Mouse (Mus musculus) midbrain, embryonic 11.5 days (tissue): ENCODE data around the gene Slc25a35. TPM values are rescaled to one million over a fixed set of nuclear protein-coding genes. Genes with fewer than 3 reads are reported as not detected.

Experiments used
- ATAC-seq: fragments of 200-750 bp; cut with Nextera tagmentation; 2 replicates; pipeline ENCODE4 v1.8.0; 2017; ENCODE audit warnings: moderate TSS enrichment, moderate library complexity; ENCODE audit not compliant: low FRiP score
- DNase-seq: peaks from one replicate; pipeline ENCODE4 v3.0.0; 2015; ENCODE audit warnings: low spot score; ENCODE audit errors: missing footprints
- H3K27ac ChIP-seq: fragments of 300-500 bp; sonication (generic); 2 replicates; pipeline ENCODE4 v1.5.1; 2014; ENCODE audit warnings: low read depth, low read length
- H3K27me3 ChIP-seq: fragments of 300-500 bp; sonication (generic); 2 replicates; pipeline ENCODE4 v1.6.1; 2014; ENCODE audit warnings: mild to moderate bottlenecking, low read length, moderate library complexity, mixed read lengths; ENCODE audit not compliant: control insufficient read depth, insufficient read depth
- H3K36me3 ChIP-seq: fragments of 300-500 bp; sonication (generic); 2 replicates; pipeline ENCODE4 v1.6.1; 2014; ENCODE audit warnings: mild to moderate bottlenecking, low read length, moderate library complexity, mixed read lengths; ENCODE audit not compliant: control insufficient read depth, insufficient read depth
- H3K4me1 ChIP-seq: fragments of 300-500 bp; sonication (generic); 2 replicates; pipeline ENCODE4 v1.6.1; 2014; ENCODE audit warnings: low read length; ENCODE audit not compliant: control insufficient read depth, insufficient read depth
- H3K4me2 ChIP-seq: fragments of 300-500 bp; sonication (generic); 2 replicates; pipeline ENCODE4 v1.6.1; 2014; ENCODE audit warnings: mild to moderate bottlenecking, moderate library complexity
- H3K4me3 ChIP-seq: fragments of 300-500 bp; sonication (generic); 2 replicates; pipeline ENCODE4 v1.5.1; 2014; ENCODE audit warnings: low read depth, low read length
- H3K9ac ChIP-seq: fragments of 300-500 bp; sonication (generic); 2 replicates; pipeline ENCODE4 v1.6.1; 2014; ENCODE audit warnings: low read length
- H3K9me3 ChIP-seq: fragments of 300-500 bp; sonication (generic); 2 replicates; pipeline ENCODE4 v1.6.1; 2016; ENCODE audit warnings: low read length; ENCODE audit not compliant: control insufficient read depth
- microRNA-seq: library from miRNA; unstranded; fragments of <30 nt; microRNA quantifications from one replicate; pipeline ENCODE4, GENCODE M21; 2017
- polyA plus RNA-seq: library from polyadenylated mRNA; unstranded; fragments of >200 nt; fragmentation: Nextera tagmentation; extraction: Ambion mirVana; gene quantifications from 2 replicates; pipeline ENCODE4 v1.2.1, GENCODE M21; 2014

Slc25a35 gene
- polyA plus RNA-seq, 1 experiment from 2014 or later: 1.2 TPM

DNA sequence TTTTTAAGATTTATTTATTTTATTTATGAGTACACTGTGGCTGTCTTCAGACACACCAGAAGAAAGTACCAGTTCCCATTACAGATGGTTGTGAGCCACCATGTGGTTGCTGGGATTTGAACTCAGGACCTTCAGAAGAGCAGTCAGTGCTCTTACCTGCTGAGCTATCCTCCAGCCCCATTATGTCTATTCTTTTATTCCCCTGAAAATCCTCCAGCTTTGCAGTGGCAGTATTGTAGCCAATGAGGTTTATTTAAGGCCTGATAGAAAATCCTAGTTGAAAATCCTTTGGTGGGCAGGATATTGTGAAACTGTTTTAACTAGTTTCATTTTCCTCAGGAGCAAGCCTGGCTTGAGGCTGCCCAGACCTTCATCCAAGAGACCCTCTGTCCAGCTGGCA lies 52.8 kb downstream of the Slc25a35 start:
- no peak overlapping the region for H3K27ac ChIP-seq
- DNase-seq (no peak), ATAC-seq (no peak)
- peaks cover 17% of the 10 kb centered on the region for H3K36me3 ChIP-seq
- no peaks in the 10 kb centered on the region for H3K27me3 ChIP-seq
- no peak overlapping the region for H3K9ac ChIP-seq
- H3K4me3 ChIP-seq: no peak overlapping the region
- H3K4me2 ChIP-seq: no peak overlapping the region
- H3K4me1 ChIP-seq: peaks cover 7% of the 10 kb centered on the region
- no peaks in the 10 kb centered on the region for H3K9me3 ChIP-seq

Small RNA genes within 50 kb of the gene (microRNA-seq; reads per million reads assigned to microRNA genes)
- gene Mir3062: 21.8 reads per million, percentile 38 among the genes with 10 or more reads in this experiment

Other genes starting within 250 kb of the Slc25a35 start
- gene Ndel1, start 96.3 kb upstream of the Slc25a35 start, polyA plus RNA-seq: 47.6 and 49.6 TPM in 2 replicates
- gene Rnf222, start 79.6 kb upstream of the Slc25a35 start, polyA plus RNA-seq: 0.04 and 0.07 TPM in 2 replicates
- 841 and 881 TPM in 2 replicates for gene Rpl26, start 66.5 kb upstream of the Slc25a35 start, polyA plus RNA-seq
- gene Odf4, start 41.0 kb upstream of the Slc25a35 start, polyA plus RNA-seq: not detected in 2 replicates
- gene Arhgef15, start 10.7 kb upstream of the Slc25a35 start, polyA plus RNA-seq: 3.7 and 4.2 TPM in 2 replicates
- gene Rangrf, start 7.1 kb downstream of the Slc25a35 start, polyA plus RNA-seq: 54.5 and 55.3 TPM in 2 replicates
- 31.2 and 33.0 TPM in 2 replicates for gene Pfas, start 40.3 kb downstream of the Slc25a35 start, polyA plus RNA-seq
- gene Ctc1, start 47.8 kb downstream of the Slc25a35 start, polyA plus RNA-seq: 54.6 and 54.8 TPM in 2 replicates
- gene Aurkb, start 77.5 kb downstream of the Slc25a35 start, polyA plus RNA-seq: 169 and 171 TPM in 2 replicates
- gene Borcs6, start 91.6 kb downstream of the Slc25a35 start, polyA plus RNA-seq: 8.8 and 9.8 TPM in 2 replicates
- gene Tmem107, start 102.7 kb downstream of the Slc25a35 start, polyA plus RNA-seq: 53.5 and 57.7 TPM in 2 replicates
- 72.4 and 73.5 TPM in 2 replicates for gene Vamp2, start 120.4 kb downstream of the Slc25a35 start, polyA plus RNA-seq
- gene Per1, start 127.1 kb downstream of the Slc25a35 start, polyA plus RNA-seq: 6.0 and 7.3 TPM in 2 replicates
- gene Hes7, start 152.3 kb downstream of the Slc25a35 start, polyA plus RNA-seq: 0.17 and 0.33 TPM in 2 replicates
- gene 9130213A22Rik, start 154.5 kb downstream of the Slc25a35 start, polyA plus RNA-seq: 0.11 TPM in 1 of 2 replicates, not detected in the other
- 0.15 and 0.74 TPM in 2 replicates for gene Aloxe3, start 157.8 kb downstream of the Slc25a35 start, polyA plus RNA-seq
- gene Alox12b, start 188.9 kb downstream of the Slc25a35 start, polyA plus RNA-seq: not detected in 2 replicates
- gene Alox8, start 229.7 kb downstream of the Slc25a35 start, polyA plus RNA-seq: 0.11 TPM in 1 of 2 replicates, not detected in the other